Mouse (Mus musculus): ENCODE measurements around the gene As3mt.
"Not testable (repeated sequence)": the region's sequence is repeated elsewhere in the genome, so short reads cannot be mapped to it uniquely, and the experiment has no call there.

Gene As3mt

GRCm38 (mm10) chr19:46701156-46701555 is 6.1 kb upstream of the As3mt start:
- DNase-seq, result no peak

- DNase-seq, result no peak
Observed at GRCm38 (mm10) chr19:46705779-46706495, 1.3 kb upstream of the As3mt start.

GRCm38 (mm10) chr19:46706540-46707295 is 540 bp upstream of the As3mt start:
- DNase-seq, result no peak

GRCm38 (mm10) chr19:46710614-46711013 is 3.4 kb downstream of the As3mt start:
- no peak for DNase-seq

GRCm38 (mm10) chr19:46714234-46714633 is 7.0 kb downstream of the As3mt start:
- no peak for DNase-seq

GRCm38 (mm10) chr19:46715016-46715415 is 7.8 kb downstream of the As3mt start:
- no peak for DNase-seq

- DNase-seq, result no peak
Observed at GRCm38 (mm10) chr19:46718150-46718549, 10.9 kb downstream of the As3mt start.

- no peak for DNase-seq
Observed at GRCm38 (mm10) chr19:46724411-46724810, 17.2 kb downstream of the As3mt start.

- no peak for DNase-seq
Observed at GRCm38 (mm10) chr19:46726142-46726541, 18.9 kb downstream of the As3mt start.

- no peak for DNase-seq
Observed at GRCm38 (mm10) chr19:46727140-46727736, 20.0 kb downstream of the As3mt start.

GRCm38 (mm10) chr19:46727945-46728540 is 20.8 kb downstream of the As3mt start:
- DNase-seq, result no peak

- DNase-seq, result no peak
Observed at GRCm38 (mm10) chr19:46728909-46729308, 21.7 kb downstream of the As3mt start.

- no peak for DNase-seq
Observed at GRCm38 (mm10) chr19:46731351-46731750, 24.1 kb downstream of the As3mt start.

- DNase-seq, result not testable (repeated sequence)
Observed at GRCm38 (mm10) chr19:46732673-46733072, 25.4 kb downstream of the As3mt start.

GRCm38 (mm10) chr19:46733626-46734025 is 26.4 kb downstream of the As3mt start:
- DNase-seq, result no peak

GRCm38 (mm10) chr19:46735241-46735640 is 28.0 kb downstream of the As3mt start:
- no peak for DNase-seq

GRCm38 (mm10) chr19:46737106-46737505 is 29.8 kb downstream of the As3mt start:
- DNase-seq, result no peak

- peak; percentile 48 for DNase-seq
Observed at GRCm38 (mm10) chr19:46740341-46741008, 33.2 kb downstream of the As3mt start.

GRCm38 (mm10) chr19:46741574-46741973 is 34.3 kb downstream of the As3mt start:
- DNase-seq, result no peak

- DNase-seq, result no peak
Observed at GRCm38 (mm10) chr19:46744681-46745080, 37.4 kb downstream of the As3mt start.

GRCm38 (mm10) chr19:46747799-46748198 is 40.5 kb downstream of the As3mt start:
- no peak for DNase-seq

- no peak for DNase-seq
Observed at GRCm38 (mm10) chr19:46752235-46752634, 45.0 kb downstream of the As3mt start.

- no peak for DNase-seq
Observed at GRCm38 (mm10) chr19:46755066-46755465, 47.8 kb downstream of the As3mt start.

Measured in right cerebral cortex, postnatal 25 days (tissue).